Mouse (Mus musculus) midbrain, embryonic 16.5 days (tissue): ENCODE data around the gene Dhx16. TPM values are rescaled to one million over a fixed set of nuclear protein-coding genes. Genes with fewer than 3 reads are reported as not detected.

Experiments used
- ATAC-seq: fragments of 200-750 bp; cut with Nextera tagmentation; 2 replicates; pipeline ENCODE4 v1.8.0; 2017; ENCODE audit warnings: moderate TSS enrichment
- H3K27ac ChIP-seq: fragments of 300-500 bp; sonication (generic); 2 replicates; pipeline ENCODE4 v1.5.1; 2014; ENCODE audit warnings: mild to moderate bottlenecking, low read length, mixed read lengths
- H3K27me3 ChIP-seq: fragments of 300-500 bp; sonication (generic); 2 replicates; pipeline ENCODE4 v1.6.1; 2014; ENCODE audit warnings: low read depth, low read length, mixed read lengths; ENCODE audit not compliant: control insufficient read depth, insufficient read depth
- H3K36me3 ChIP-seq: fragments of 300-500 bp; sonication (generic); 2 replicates; pipeline ENCODE4 v1.6.1; 2014; ENCODE audit warnings: mild to moderate bottlenecking, low read length, moderate library complexity, mixed read lengths; ENCODE audit not compliant: control insufficient read depth, insufficient read depth
- H3K4me1 ChIP-seq: fragments of 300-500 bp; sonication (generic); 2 replicates; pipeline ENCODE4 v1.6.1; 2014; ENCODE audit warnings: mild to moderate bottlenecking, low read length, mixed read lengths; ENCODE audit not compliant: control insufficient read depth, insufficient read depth
- H3K4me2 ChIP-seq: fragments of 300-500 bp; sonication (generic); 2 replicates; pipeline ENCODE4 v1.6.1; 2014; ENCODE audit warnings: mild to moderate bottlenecking, low read length, mixed read lengths
- H3K4me3 ChIP-seq: fragments of 300-500 bp; sonication (generic); 2 replicates; pipeline ENCODE4 v1.5.1; 2014; ENCODE audit warnings: low read depth, mild to moderate bottlenecking, low read length, moderate library complexity, mixed read lengths
- H3K9ac ChIP-seq: fragments of 300-500 bp; sonication (generic); 2 replicates; pipeline ENCODE4 v1.6.1; 2014; ENCODE audit warnings: low read depth, low read length, mixed read lengths
- H3K9me3 ChIP-seq: fragments of 300-500 bp; sonication (generic); replicated peaks from 2 replicates; pipeline ENCODE4 v1.6.1; 2014; ENCODE audit warnings: mild to moderate bottlenecking, low read length, mixed read lengths; ENCODE audit not compliant: control insufficient read depth, poor library complexity, severe bottlenecking
- WGBS: fragments of 180-500 bp; shearing (Covaris S2); extraction: QIAGEN DNeasy Blood & Tissue Kit; methylation state at CpG from one replicate; pipeline ENCODE4 v1.1.7; 2014; 5-methylcytosine and 5-hydroxymethylcytosine counted together
- microRNA counts: library from miRNA; unstranded; fragments of <30 nt; microRNA quantifications from one replicate; lab custom pipeline; 2016
- microRNA-seq: library from miRNA; unstranded; fragments of <30 nt; microRNA quantifications from one replicate; pipeline ENCODE4, GENCODE M21; 2017
- polyA plus RNA-seq: library from polyadenylated mRNA; unstranded; fragments of >200 nt; fragmentation: Nextera tagmentation; extraction: Ambion mirVana; gene quantifications from 2 replicates; pipeline ENCODE4 v1.2.1, GENCODE M21; 2015

Gene Dhx16
- polyA plus RNA-seq, 1 experiment from 2014 or later, result 30.5 TPM

GRCm38 (mm10) chr17:35937700-35938348 lies 58.2 kb downstream of the Dhx16 start:
- no peak overlapping the region for H3K4me3 ChIP-seq
- no peaks in the 10 kb centered on the region for H3K36me3 ChIP-seq
- no peaks in the 10 kb centered on the region for H3K9me3 ChIP-seq
- no peaks in the 10 kb centered on the region for H3K27me3 ChIP-seq
- H3K27ac ChIP-seq, result no peak overlapping the region
- 28% methylated on average over 2 of the region's 2 CpGs for WGBS
- no peak overlapping the region for H3K9ac ChIP-seq
- H3K4me2 ChIP-seq, result no peak overlapping the region
- ATAC-seq, result peak; percentile 84
- no peaks in the 10 kb centered on the region for H3K4me1 ChIP-seq

GRCm38 (mm10) chr17:35939108-35939507 lies 59.5 kb downstream of the Dhx16 start:
- H3K27ac ChIP-seq, result no peak overlapping the region
- no peak for ATAC-seq
- H3K9ac ChIP-seq, result no peak overlapping the region
- H3K4me1 ChIP-seq, result no peaks in the 10 kb centered on the region
- H3K4me2 ChIP-seq, result no peak overlapping the region
- no peaks in the 10 kb centered on the region for H3K9me3 ChIP-seq
- 58% methylated on average over 2 of the region's 2 CpGs for WGBS
- no peaks in the 10 kb centered on the region for H3K36me3 ChIP-seq
- no peak overlapping the region for H3K4me3 ChIP-seq
- H3K27me3 ChIP-seq, result no peaks in the 10 kb centered on the region

GRCm38 (mm10) chr17:35939941-35940340 lies 60.3 kb downstream of the Dhx16 start:
- no peak overlapping the region for H3K9ac ChIP-seq
- H3K4me1 ChIP-seq, result no peaks in the 10 kb centered on the region
- no peak overlapping the region for H3K4me3 ChIP-seq
- no peak for ATAC-seq
- H3K36me3 ChIP-seq, result no peaks in the 10 kb centered on the region
- no peaks in the 10 kb centered on the region for H3K9me3 ChIP-seq
- WGBS, result 53% methylated on average over 1 of the region's 1 CpGs
- H3K27ac ChIP-seq, result no peak overlapping the region
- H3K4me2 ChIP-seq, result no peak overlapping the region
- no peaks in the 10 kb centered on the region for H3K27me3 ChIP-seq

MicroRNAs within 50 kb of the gene (microRNA counts, 519-probe panel; counts per million panel counts)
- microRNA mmu-miR-1894-3p (lab: Ali Mortazavi, UCI) (386 counts per million, percentile 18 among the panel's probes with 10 or more counts), microRNA mmu-miR-1894-5p (lab: Ali Mortazavi, UCI) (1,825 counts per million, percentile 38 among the panel's probes with 10 or more counts)

Small RNA genes within 50 kb of the gene (microRNA-seq; reads per million reads assigned to microRNA genes)
- gene Gm28033, result 1.0 reads per million
- gene Mir1894, result not detected

Other genes starting within 250 kb of the Dhx16 start
- 0.07 and 0.14 TPM in 2 replicates for gene Mucl3, start 236.1 kb upstream of the Dhx16 start, polyA plus RNA-seq
- 15.1 and 15.3 TPM in 2 replicates for gene Vars2, start 212.2 kb upstream of the Dhx16 start, polyA plus RNA-seq
- 26.5 and 27.3 TPM in 2 replicates for gene Gtf2h4, start 206.1 kb upstream of the Dhx16 start, polyA plus RNA-seq
- 87.8 and 103 TPM in 2 replicates for gene Ddr1, start 175.2 kb upstream of the Dhx16 start, polyA plus RNA-seq
- gene Ier3, start 58.1 kb upstream of the Dhx16 start, polyA plus RNA-seq, result 8.9 and 10.5 TPM in 2 replicates
- gene Flot1, start 56.6 kb upstream of the Dhx16 start, polyA plus RNA-seq, result 102 and 104 TPM in 2 replicates
- gene Tubb5, start 41.5 kb upstream of the Dhx16 start, polyA plus RNA-seq, result 1,852 and 1,913 TPM in 2 replicates
- gene Mdc1, start 38.3 kb upstream of the Dhx16 start, polyA plus RNA-seq, result 8.6 and 10.3 TPM in 2 replicates
- 13.5 and 14.6 TPM in 2 replicates for gene Nrm, start 18.5 kb upstream of the Dhx16 start, polyA plus RNA-seq
- gene Ppp1r18, start 14.2 kb upstream of the Dhx16 start, polyA plus RNA-seq, result 18.4 and 18.8 TPM in 2 replicates
- 63.9 and 76.4 TPM in 2 replicates for gene 2310061I04Rik, start 17.6 kb downstream of the Dhx16 start, polyA plus RNA-seq
- gene Atat1, start 30.3 kb downstream of the Dhx16 start, polyA plus RNA-seq, result 455 and 465 TPM in 2 replicates
- 46.9 and 54.4 TPM in 2 replicates for gene Mrps18b, start 36.6 kb downstream of the Dhx16 start, polyA plus RNA-seq
- gene Ppp1r10, start 36.6 kb downstream of the Dhx16 start, polyA plus RNA-seq, result 38.9 and 43.0 TPM in 2 replicates
- 90.7 and 93.8 TPM in 2 replicates for gene Abcf1, start 89.9 kb downstream of the Dhx16 start, polyA plus RNA-seq
- 63.3 and 66.8 TPM in 2 replicates for gene Gnl1, start 100.0 kb downstream of the Dhx16 start, polyA plus RNA-seq
- gene Prr3, start 100.4 kb downstream of the Dhx16 start, polyA plus RNA-seq, result 102 and 107 TPM in 2 replicates
- gene H2-T24, start 140.7 kb downstream of the Dhx16 start, polyA plus RNA-seq, result 8.0 and 8.8 TPM in 2 replicates
- 4.1 and 4.8 TPM in 2 replicates for gene H2-T23, start 153.0 kb downstream of the Dhx16 start, polyA plus RNA-seq
- 5.3 and 6.2 TPM in 2 replicates for gene H2-T22, start 162.9 kb downstream of the Dhx16 start, polyA plus RNA-seq
- gene Gm6034, start 163.1 kb downstream of the Dhx16 start, polyA plus RNA-seq, result not detected in 2 replicates
- gene Gm11127, start 178.6 kb downstream of the Dhx16 start, polyA plus RNA-seq, result not detected in 2 replicates
- not detected in 2 replicates for gene Gm19684, start 241.9 kb downstream of the Dhx16 start, polyA plus RNA-seq
- gene Gm7030, start 249.6 kb downstream of the Dhx16 start, polyA plus RNA-seq, result not detected in 2 replicates